Mouse (Mus musculus) erythroblast, embryonic 14.5 days (primary cell): Measurements from ENCODE around the gene Tmem248. TPM values are rescaled to one million over a fixed set of nuclear protein-coding genes. Genes with fewer than 3 reads are reported as not detected.

Source experiments
- H3K27me3 ChIP-seq: 2 replicates; pipeline ENCODE4 v1.6.1; 2012; ENCODE audit warnings: inconsistent platforms; ENCODE audit not compliant: control insufficient read depth
- H3K36me3 ChIP-seq: 2 replicates; pipeline ENCODE4 v1.6.1; 2012; ENCODE audit warnings: mild to moderate bottlenecking, inconsistent platforms; ENCODE audit not compliant: control insufficient read depth
- H3K4me1 ChIP-seq: 2 replicates; pipeline ENCODE4 v1.6.1; 2012; ENCODE audit warnings: inconsistent platforms; ENCODE audit not compliant: control insufficient read depth
- H3K4me3 ChIP-seq: replicated peaks from 2 replicates; pipeline ENCODE3; 2012; ENCODE audit warnings: moderate library complexity, mild to moderate bottlenecking, inconsistent platforms
- H3K9me3 ChIP-seq: 2 replicates; pipeline ENCODE4 v1.6.1; 2012; ENCODE audit warnings: low read length, inconsistent platforms, mixed read lengths; ENCODE audit not compliant: control insufficient read depth
- GATA1 ChIP-seq: IDR thresholded peaks from 2 replicates; pipeline ENCODE4 v1.6.1; 2012; ENCODE audit warnings: low read length, inconsistent platforms, mixed read lengths
- TAL1 ChIP-seq: IDR thresholded peaks from 3 replicates; pipeline ENCODE4 v1.6.1; 2012; ENCODE audit warnings: low read length, inconsistent platforms, mixed read lengths
- polyA plus RNA-seq: library from polyadenylated mRNA; stranded (reverse); fragments of >175 nt; gene quantifications from 2 replicates; pipeline ENCODE4 v1.2.3, GENCODE M21; 2012

The Tmem248 gene
- polyA plus RNA-seq, 1 experiment: 7.8 TPM

DNA sequence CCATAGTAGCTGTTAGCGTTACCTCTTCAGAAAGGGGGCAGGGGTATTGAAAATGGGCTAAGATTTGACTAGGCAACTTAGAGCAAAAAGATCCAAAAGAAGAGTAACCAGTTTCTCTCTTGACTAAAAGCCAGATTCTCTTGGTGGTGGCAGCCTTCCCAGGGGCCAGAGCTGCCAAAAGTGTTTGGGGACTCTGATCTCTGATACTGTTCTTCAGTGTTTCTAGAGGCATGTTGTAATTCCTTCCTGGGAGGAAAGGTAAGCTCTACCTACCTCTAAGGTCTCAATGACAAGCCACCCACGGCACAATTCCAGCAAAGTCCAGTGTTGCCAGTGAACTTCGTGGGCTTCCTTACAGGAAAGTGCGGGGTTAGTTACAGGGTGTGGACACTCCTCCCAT, 525 bp downstream of the Tmem248 start:
- peaks cover 13% of the 10 kb centered on the region for H3K4me1 ChIP-seq
- peaks cover 5% of the 10 kb centered on the region; the same call in 1 of the 2 replicates for H3K9me3 ChIP-seq
- no peak overlapping the region for H3K4me3 ChIP-seq
- TF ChIP-seq GATA1 (no peak), TAL1 (no peak)
- H3K27me3 ChIP-seq: no peaks in the 10 kb centered on the region
- peaks cover 35% of the 10 kb centered on the region for H3K36me3 ChIP-seq

DNA sequence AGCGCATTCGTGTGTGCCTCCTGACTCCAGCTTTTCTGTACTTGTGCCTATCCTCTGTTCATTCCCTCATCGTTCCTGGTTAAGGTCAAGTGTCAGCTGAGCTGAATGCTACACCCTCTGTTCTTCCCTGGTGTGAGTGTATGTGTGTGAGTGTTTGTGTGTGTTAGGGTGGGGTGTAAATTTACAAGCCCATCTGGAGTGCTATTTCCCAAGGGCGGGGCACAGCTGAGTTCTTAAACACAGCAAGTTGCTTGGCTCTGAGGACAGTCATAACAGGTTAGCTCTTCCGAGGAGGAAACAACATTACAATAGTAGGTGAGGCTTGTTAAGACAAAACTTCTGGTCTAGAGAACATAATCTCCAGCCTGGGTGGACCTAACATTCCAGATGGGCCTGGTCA, 1.5 kb downstream of the Tmem248 start:
- peaks cover 25% of the 10 kb centered on the region for H3K36me3 ChIP-seq
- no peak overlapping the region for H3K4me3 ChIP-seq
- H3K4me1 ChIP-seq: peaks cover 19% of the 10 kb centered on the region
- no peaks in the 10 kb centered on the region for H3K27me3 ChIP-seq
- no peak for TF ChIP-seq TAL1
- TF ChIP-seq GATA1: no peak
- peaks cover 5% of the 10 kb centered on the region; the same call in 1 of the 2 replicates for H3K9me3 ChIP-seq

DNA sequence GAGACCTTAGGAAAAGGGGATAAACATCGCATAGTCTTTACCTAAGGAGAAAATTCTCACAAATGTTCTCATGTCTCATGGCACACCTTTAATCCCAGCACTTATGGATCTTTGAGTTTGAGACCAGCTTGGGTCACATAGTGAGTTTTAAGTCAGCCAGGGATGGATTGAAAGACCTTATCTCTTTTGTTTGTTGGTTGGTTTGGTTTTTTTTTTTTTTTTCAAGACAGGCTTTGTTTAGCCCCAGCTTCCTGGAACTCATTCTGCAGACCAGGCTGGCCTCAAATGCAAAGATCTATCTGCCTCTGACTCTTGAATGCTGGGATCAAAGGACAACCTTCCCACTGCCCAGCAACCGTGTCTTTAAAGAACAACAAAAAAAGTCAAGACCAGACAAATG, 4.4 kb downstream of the Tmem248 start:
- Histone ChIP-seq H3K9me3 (peaks cover 5% of the 10 kb centered on the region; the same call in 1 of the 2 replicates), H3K36me3 (peaks cover 26% of the 10 kb centered on the region), H3K27me3 (no peaks in the 10 kb centered on the region), H3K4me3 (peak overlapping the region; percentile 95), H3K4me1 (peaks cover 34% of the 10 kb centered on the region)
- no peak for TF ChIP-seq GATA1
- no peak for TF ChIP-seq TAL1

DNA sequence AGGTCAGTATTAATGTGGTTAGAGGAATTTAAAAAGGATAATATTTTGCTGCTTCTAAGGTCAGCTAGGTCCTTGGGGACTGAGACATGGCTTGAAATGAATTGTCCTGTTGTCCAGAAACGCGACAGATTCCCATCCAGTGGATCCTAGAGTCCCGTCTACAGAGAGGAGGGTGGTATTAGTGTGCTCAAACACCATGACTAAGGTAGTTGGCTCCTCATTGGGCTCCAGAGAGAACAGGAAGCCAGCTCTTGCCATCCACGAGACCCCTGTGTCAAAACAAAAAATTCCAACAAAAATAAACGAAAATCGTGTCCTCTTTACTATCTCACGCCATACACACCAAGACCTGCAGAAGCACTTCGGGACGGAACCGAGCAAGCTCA, 4.9 kb downstream of the Tmem248 start:
- peaks cover 35% of the 10 kb centered on the region for H3K4me1 ChIP-seq
- TF ChIP-seq GATA1 (no peak), TAL1 (no peak)
- peak overlapping the region; percentile 95 for H3K4me3 ChIP-seq
- no peaks in the 10 kb centered on the region for H3K27me3 ChIP-seq
- peaks cover 5% of the 10 kb centered on the region; the same call in 1 of the 2 replicates for H3K9me3 ChIP-seq
- peaks cover 30% of the 10 kb centered on the region for H3K36me3 ChIP-seq

DNA sequence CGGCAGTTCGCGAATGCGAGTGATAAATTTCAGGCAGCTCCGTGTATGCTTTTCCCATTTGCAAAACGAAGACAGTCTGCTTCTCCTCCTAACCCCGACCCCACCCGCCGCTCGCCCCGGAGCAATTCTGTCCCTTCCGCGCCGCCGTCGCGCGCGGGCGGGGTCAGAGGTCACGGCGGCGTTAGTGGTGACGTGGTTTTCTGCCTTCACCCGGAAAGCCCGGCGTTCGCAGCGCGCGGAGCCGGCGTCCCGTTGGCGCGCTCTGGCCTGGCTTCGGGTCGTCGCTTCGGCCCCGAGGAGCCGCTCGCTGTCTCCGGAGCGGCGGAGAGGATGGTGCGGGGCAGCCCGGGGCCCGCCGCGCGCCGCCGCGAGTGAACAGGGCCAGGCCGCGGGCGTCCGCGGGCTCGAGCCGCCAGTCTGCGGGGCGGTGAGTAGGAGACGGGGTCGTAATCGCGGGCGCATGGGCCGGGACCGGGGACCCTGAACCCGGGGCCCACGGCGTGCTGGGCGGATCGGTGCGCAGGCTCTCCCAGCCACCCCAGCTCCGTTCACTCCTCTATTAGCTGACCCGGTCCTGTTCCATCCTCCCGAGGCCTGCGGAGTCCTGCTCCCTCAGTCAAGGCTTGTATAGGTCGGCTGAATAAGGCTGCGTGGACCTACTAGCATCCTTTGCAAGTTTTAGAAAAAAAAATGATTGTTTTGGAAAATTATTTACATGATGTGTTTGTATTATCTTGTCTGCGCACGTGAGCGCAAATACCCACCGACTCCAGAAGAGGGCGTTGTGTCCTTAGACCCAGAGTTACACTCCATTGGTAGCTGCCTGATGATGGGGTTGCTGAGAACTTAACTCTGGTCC, 5.5 kb downstream of the Tmem248 start:
- peaks cover 5% of the 10 kb centered on the region; the same call in 1 of the 2 replicates for H3K9me3 ChIP-seq
- H3K4me1 ChIP-seq: peaks cover 39% of the 10 kb centered on the region
- H3K27me3 ChIP-seq: no peaks in the 10 kb centered on the region
- peak overlapping the region; percentile 95 for H3K4me3 ChIP-seq
- H3K36me3 ChIP-seq: peaks cover 34% of the 10 kb centered on the region
- TF ChIP-seq TAL1 (no peak), GATA1 (no peak)

DNA sequence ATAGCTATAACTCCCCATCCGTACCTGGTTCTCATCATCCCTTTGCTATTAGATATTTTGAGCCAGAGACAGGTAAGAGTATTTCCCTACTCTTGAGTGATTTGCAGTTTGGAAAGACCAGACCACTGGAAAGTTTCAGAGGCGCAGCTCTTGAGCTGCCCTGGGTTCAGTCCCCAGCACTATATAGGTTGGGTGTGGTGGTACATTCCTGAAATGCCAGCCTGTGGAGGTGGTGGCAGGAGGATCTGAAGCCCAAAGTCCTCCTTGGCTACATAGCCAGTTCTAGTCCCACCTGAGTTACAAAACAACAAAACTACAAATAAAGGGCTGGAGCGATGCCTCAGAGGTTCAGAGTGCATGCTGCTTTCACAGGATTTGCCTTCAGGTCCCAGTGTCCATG, 9.9 kb downstream of the Tmem248 start:
- TF ChIP-seq TAL1 (no peak), GATA1 (no peak)

DNA sequence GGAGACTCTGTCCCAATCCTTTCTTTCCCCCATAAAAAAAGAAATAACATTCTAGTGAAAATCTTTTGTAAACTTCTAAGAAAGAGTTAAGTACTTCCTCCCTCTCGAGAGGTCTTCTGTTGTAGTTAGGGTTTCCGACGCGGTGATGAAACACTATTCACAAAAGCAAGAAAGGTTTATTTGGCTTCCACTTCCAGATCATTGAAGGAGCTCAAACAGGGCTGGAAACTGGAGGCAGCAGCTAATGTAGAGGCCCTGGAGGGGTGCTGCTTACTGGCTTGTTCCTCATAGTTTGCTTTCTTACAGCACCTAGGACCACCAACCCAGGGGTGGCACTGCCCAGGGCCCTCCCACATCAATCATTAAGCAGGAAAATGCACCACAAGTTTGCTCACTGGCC, 11.2 kb downstream of the Tmem248 start:
- H3K27me3 ChIP-seq: no peaks in the 10 kb centered on the region
- no peak overlapping the region for H3K4me3 ChIP-seq
- TF ChIP-seq TAL1: no peak
- no peak for TF ChIP-seq GATA1
- peaks cover 25% of the 10 kb centered on the region for H3K4me1 ChIP-seq
- H3K36me3 ChIP-seq: peaks cover 86% of the 10 kb centered on the region
- no peaks in the 10 kb centered on the region for H3K9me3 ChIP-seq

More for the DNA sequence above, 9.9 kb downstream of the Tmem248 start:
- Histone ChIP-seq H3K36me3 (peaks cover 73% of the 10 kb centered on the region), H3K4me1 (peaks cover 31% of the 10 kb centered on the region), H3K27me3 (no peaks in the 10 kb centered on the region), H3K9me3 (no peaks in the 10 kb centered on the region), H3K4me3 (no peak overlapping the region)

DNA sequence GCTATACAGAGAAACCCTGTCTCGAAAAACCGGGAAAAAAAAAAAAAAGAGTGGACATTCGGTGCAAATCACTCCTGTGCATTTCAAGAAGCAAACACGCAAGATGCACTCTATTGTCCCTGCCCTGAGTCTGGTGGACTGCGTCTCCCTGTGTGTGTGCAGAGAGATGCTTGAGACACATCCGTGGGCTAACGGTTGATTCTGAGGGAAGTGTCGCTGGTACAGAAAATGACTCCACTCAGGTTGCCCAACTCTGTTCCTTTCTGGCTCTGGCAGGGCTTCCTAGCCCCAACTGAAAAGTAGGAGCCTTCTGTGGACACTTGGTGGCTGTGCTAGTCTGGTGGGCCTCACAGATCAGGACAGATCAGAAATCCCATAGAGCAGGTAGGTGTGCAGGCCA, 19.4 kb downstream of the Tmem248 start:
- no peaks in the 10 kb centered on the region for H3K9me3 ChIP-seq
- H3K27me3 ChIP-seq: no peaks in the 10 kb centered on the region
- TF ChIP-seq TAL1 (no peak), GATA1 (no peak)
- no peaks in the 10 kb centered on the region for H3K4me1 ChIP-seq
- peaks cover 99% of the 10 kb centered on the region for H3K36me3 ChIP-seq
- H3K4me3 ChIP-seq: no peak overlapping the region

DNA sequence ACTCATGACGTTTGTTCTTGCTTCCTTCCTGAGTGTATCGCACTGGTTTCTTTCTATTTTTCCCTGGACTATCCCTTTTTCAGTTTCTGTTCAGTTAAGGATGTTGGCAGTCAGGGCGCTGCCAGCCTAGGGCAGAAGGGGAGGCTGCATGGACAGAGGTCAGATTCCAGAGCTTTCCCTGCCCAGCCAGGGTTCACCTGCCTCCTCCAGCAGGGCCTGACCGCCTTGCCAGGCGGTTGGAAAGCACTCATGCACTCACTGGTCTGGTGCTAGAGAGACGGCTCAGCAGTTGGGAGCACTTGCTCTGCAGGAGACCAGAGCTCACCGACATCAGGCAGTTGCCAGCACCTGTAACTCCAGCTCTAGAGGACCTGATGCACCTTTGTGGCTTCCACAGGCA, 22.4 kb downstream of the Tmem248 start:
- Histone ChIP-seq H3K9me3 (no peaks in the 10 kb centered on the region), H3K4me1 (no peaks in the 10 kb centered on the region), H3K36me3 (peaks cover 99% of the 10 kb centered on the region), H3K4me3 (no peak overlapping the region), H3K27me3 (no peaks in the 10 kb centered on the region)
- TF ChIP-seq GATA1: no peak

DNA sequence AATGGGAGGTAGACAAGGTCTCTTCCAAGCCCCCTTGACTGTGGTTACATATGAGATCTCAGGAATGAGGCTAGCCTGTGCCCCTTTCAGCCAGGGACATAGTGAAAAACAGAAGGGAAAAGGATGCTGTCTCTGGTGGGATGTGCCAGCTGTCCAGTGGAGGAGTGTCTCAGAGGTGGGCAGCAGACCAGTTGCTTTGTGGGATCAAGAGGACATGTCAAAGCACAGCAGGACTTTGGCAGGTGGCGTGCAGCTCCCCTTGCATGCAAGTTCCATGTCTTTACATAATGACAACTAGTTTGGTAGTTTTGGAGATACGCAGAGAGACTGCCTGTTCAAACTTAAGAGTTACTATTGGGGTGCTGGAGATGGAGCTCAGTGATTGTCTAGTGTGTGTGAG, 23.0 kb downstream of the Tmem248 start:
- H3K27me3 ChIP-seq: no peaks in the 10 kb centered on the region
- H3K4me3 ChIP-seq: no peak overlapping the region
- TF ChIP-seq TAL1: no peak
- no peak for TF ChIP-seq GATA1
- H3K36me3 ChIP-seq: peaks cover 99% of the 10 kb centered on the region
- H3K9me3 ChIP-seq: no peaks in the 10 kb centered on the region
- no peaks in the 10 kb centered on the region for H3K4me1 ChIP-seq
